Comparison of ENCODE assay signal across 10 mouse cellular contexts in the genomic region with DNA sequence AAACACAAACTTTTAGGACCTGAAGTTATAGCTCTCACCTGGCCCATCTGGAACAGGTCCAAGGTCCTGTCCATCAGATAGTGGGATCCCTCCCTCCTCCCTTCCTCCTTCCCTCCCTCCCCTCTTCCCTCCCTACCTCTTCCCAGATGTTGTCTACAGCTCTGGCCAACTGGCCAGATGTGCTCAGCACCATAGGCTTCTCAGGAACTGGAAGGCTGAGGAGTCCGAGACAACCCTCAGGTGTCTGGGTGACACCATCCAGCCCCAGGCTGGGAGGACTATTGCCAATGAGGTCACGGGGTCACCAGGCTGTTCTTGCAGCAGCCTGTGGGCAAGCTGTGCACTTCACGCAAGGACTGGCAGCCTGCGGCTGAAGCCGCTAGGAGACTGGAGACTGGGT.
DNase-seq lines count a peak whose midpoint lies in the region; ATAC-seq and TF ChIP-seq lines count a peak whose summit lies in the region.
"Had no signal": no experiment of that assay in that cellular context is flagged by ENCODE, and none has a peak within 500 bp of the region (broad histone marks: within the 10 kb centered on the region; RNA-seq: fewer than 3 reads in every experiment).

No protein-coding gene starts in this region.

- no peak for ATAC-seq in kidney, embryonic 14.5 days (ENCODE audit: low FRiP score, low TSS enrichment)
- no peak for ATAC-seq in hindbrain, embryonic 13.5 days (ENCODE audit: low FRiP score)
- ATAC-seq in erythroid progenitor cell, adult 5-6 weeks (replicated peaks; ENCODE audit: low FRiP score, poor library complexity, severe bottlenecking) = no peak
- no peak for ATAC-seq in activated CD4-positive, CD25-positive, alpha-beta regulatory T cell, adult 4 months

- H3K9ac ChIP-seq in kidney, embryonic 14.5 days (ENCODE audit: low read depth, low read length) = no peak overlapping the region
- no peak overlapping the region for H3K9ac ChIP-seq in hindbrain, embryonic 13.5 days

- H3K27me3 ChIP-seq in kidney, embryonic 14.5 days (ENCODE audit: control insufficient read depth, insufficient read depth, low read length) = peaks cover 39% of the 10 kb centered on the region
- no peaks in the 10 kb centered on the region; the same call in 1 of the 2 replicates for H3K27me3 ChIP-seq in kidney, adult 2 months (replicated peaks; ENCODE audit: control insufficient read depth, insufficient read depth, low read length)
- H3K27me3 ChIP-seq in hindbrain, embryonic 13.5 days = peaks cover 12% of the 10 kb centered on the region; the same call in 1 of the 2 replicates

- WGBS in kidney, embryonic 14.5 days = 42% methylated on average over 5 of the region's 5 CpGs
- WGBS in kidney, adult 2 months = 60% methylated on average over 5 of the region's 5 CpGs
- WGBS in hindbrain, embryonic 13.5 days = 30% methylated on average over 5 of the region's 5 CpGs

- TF ChIP-seq POLR2A in kidney, adult 2 months (IDR thresholded peaks at IDR 0.05; ENCODE audit: low read depth, low read length) = no peak

- no peaks in the 10 kb centered on the region for H3K36me3 ChIP-seq in kidney, embryonic 14.5 days (ENCODE audit: control insufficient read depth, insufficient read depth, low read length)
- no peaks in the 10 kb centered on the region for H3K36me3 ChIP-seq in kidney, adult 2 months (ENCODE audit: control insufficient read depth, insufficient read depth, low read length)
- no peaks in the 10 kb centered on the region for H3K36me3 ChIP-seq in hindbrain, embryonic 13.5 days

- no peak overlapping the region for H3K4me3 ChIP-seq in kidney, embryonic 14.5 days (ENCODE audit: low read length)
- no peak overlapping the region for H3K4me3 ChIP-seq in kidney, adult 2 months (ENCODE audit: insufficient read depth, low read depth, low read length)
- H3K4me3 ChIP-seq in hindbrain, embryonic 13.5 days = no peak overlapping the region
- H3K4me3 ChIP-seq: left cerebral cortex, adult 2 months had no signal

- peak overlapping the region; percentile 63 for H3K27ac ChIP-seq in kidney, embryonic 14.5 days (ENCODE audit: low read depth, low read length)
- no peak overlapping the region for H3K27ac ChIP-seq in kidney, adult 2 months (ENCODE audit: insufficient read depth, low read depth, low read length)
- peak overlapping the region; percentile 58; the same call in 1 of the 2 replicates for H3K27ac ChIP-seq in hindbrain, embryonic 13.5 days
- H3K27ac ChIP-seq: left cerebral cortex, adult 2 months had no signal

- no peak overlapping the region for H3K4me2 ChIP-seq in kidney, embryonic 14.5 days (replicated peaks; ENCODE audit: low read depth, low read length)
- no peak overlapping the region for H3K4me2 ChIP-seq in hindbrain, embryonic 13.5 days

- DNase-seq in kidney, adult 2 months = no peak
- peak; percentile 29 for DNase-seq in urinary bladder, postnatal 14 days (ENCODE audit: low spot score)
- no peak for DNase-seq in urinary bladder, postnatal 36 days (ENCODE audit: low spot score in 2 of 2)
- DNase-seq in T-cell, adult 2 months (ENCODE audit: low spot score) = no peak
- DNase-seq: right cerebral cortex, postnatal 4 days had no signal

- no peaks in the 10 kb centered on the region for H3K9me3 ChIP-seq in kidney, embryonic 14.5 days (ENCODE audit: control insufficient read depth, low read length)
- no peaks in the 10 kb centered on the region for H3K9me3 ChIP-seq in hindbrain, embryonic 13.5 days

- no peak for TF ChIP-seq CTCF in kidney, adult 2 months (conservative IDR thresholded peaks at IDR 0.05; ENCODE audit: insufficient read depth, insufficient read length, low read depth, low read length)

- peaks cover 43% of the 10 kb centered on the region for H3K4me1 ChIP-seq in kidney, embryonic 14.5 days (ENCODE audit: control insufficient read depth, insufficient read depth, low read length)
- no peaks in the 10 kb centered on the region for H3K4me1 ChIP-seq in kidney, adult 2 months (ENCODE audit: control insufficient read depth, insufficient read depth, low read length)
- peaks cover 76% of the 10 kb centered on the region for H3K4me1 ChIP-seq in hindbrain, embryonic 13.5 days (replicated peaks)
